Mouse (Mus musculus): ENCODE data around the gene Gdpgp1.

DNA sequence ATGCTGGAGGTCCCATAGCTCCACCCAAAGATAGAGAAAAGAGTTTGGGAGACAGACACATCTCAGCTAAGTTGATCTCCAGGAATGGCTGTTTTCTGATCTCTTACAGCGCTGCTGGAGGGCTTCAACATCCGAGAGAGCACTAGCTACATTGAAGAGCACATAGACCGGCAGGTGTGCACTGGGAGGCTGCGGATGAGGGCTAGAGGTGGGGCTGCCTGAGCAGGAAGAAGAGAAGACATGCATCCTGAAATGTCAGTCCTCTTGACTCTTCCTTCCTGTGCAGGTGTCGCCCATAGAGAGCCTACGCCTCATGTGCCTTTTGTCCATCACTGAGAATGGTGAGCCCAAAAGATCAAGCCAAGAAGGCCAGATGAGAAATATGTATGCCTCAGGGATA lies 53.1 kb downstream of the Gdpgp1 start:
- TF ChIP-seq CTCF (IDR thresholded peaks at IDR 0.05 in 2 of 3, conservative IDR thresholded peaks at IDR 0.05 in 1 of 3; ENCODE audit: control insufficient read depth in 1 of 3, insufficient read depth in 1 of 3, low read depth in 2 of 3, low read length in 3 of 3, poor library complexity in 1 of 3, severe bottlenecking in 1 of 3) (no peak), MAX (IDR thresholded peaks at IDR 0.05; ENCODE audit: low read length) (no peak), ZKSCAN1 (IDR thresholded peaks at IDR 0.05; ENCODE audit: low read depth, low read length) (no peak), TAL1 (IDR thresholded peaks at IDR 0.05; ENCODE audit: low read length) (no peak)

Measured in MEL (cell line).